Mouse (Mus musculus): ENCODE data around the gene Cercam.

Cercam gene

DNA sequence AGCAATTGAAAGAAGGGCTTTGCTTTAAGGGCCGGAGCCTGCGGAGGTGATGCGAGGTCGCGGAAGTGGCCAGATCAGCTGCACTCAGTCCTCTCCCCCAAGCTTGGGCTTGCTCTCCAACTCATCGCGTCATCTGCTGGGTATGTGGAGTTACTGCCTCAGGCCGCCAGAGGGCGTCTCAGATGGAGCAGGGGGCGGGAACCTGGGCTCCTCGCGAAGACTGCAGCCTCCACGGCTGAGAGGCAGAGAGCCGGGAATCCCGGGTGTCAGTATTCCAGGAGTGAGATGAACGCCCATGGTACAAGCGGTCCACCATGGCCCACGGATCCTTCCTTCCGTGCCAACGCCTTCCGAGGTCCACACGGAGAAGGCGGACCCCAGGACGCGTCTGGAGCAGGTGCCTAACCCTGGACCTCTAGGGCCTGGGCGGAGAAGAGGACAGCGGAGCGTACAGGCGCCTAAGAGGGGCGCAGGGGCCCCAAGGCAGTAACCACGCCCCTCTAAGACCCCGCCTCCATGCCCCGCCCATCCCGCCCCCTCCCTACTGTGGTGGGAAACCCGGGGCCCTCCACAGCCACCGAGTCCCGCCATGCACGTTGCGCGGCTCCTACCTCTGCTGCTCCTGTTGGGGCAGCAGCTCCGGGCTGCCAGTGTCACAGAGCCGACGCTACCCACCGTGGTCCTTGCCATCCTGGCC is at the start of gene Cercam:
Cercam (plus strand) TSS at position 216 of the 697 bp plus-strand sequence.
- peak; percentile 88 to 95 for DNase-seq (ENCODE audit: low spot score in 2 of 2)

DNA sequence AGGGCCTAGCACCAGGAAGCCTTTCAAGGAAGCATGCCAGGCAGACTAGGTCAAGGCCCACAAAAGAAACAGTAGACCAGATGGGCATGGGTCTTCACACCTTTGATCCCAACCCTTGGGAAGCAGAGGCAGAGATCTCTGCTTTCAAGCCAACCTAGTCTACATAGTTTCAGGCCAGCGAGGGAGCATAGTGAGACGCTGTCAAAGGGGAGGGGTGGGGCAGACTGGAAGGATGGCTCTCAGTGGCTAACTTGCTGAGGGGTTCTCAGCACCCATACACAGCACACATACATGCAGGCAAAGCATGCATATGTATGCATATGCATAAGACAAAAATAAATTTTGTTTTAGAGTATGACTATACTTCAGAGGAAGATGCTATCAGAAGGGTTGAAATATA is 49.6 kb upstream of the Cercam start:
- DNase-seq (ENCODE audit: low spot score in 2 of 2): peak in 1 of 2 experiments; percentile 53

DNA sequence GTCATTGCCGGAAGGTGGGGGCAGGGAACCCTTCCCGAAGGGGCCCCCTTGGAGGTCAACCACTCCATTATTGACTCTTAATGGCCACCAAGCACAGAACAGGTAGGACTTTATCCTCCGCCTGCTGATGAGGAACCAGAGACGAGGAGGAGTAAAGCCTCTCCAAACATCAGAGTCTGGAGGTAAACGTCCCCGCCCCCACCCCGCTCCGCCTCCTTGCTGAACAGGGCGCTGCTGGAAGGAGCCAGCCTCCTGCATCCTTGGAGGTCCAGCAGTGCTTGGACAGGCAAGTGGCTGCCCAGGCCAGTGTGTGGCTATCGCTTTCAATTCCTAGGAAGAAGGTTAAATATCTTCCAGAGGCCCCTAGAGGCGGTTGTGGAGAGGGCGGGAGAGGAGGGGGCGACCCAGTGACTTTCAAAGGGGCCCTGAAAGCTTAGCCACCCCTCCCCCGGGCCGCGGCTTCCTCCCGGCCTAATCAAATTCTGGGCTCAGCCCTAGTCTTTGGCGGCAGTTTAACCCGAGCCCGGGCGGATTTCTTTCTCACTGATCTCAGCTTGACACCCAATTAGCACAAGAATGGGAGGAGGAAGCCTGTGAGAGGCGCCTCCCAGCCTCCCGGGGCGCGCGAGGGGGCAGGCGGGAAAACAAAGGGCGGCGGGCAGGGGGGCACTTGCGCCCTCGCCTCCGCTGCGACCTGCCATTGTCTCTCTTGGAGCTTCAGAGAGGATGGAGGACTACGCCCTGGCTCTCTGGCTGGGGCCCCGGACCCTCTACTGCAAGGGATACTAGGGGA is 48.7 kb upstream of the Cercam start, which contains the start of gene Urm1:
Urm1 (plus strand) TSS at position 51 of the 793 bp plus-strand sequence.
- DNase-seq (ENCODE audit: low spot score in 2 of 2): peak; percentile 59 to 79

DNA sequence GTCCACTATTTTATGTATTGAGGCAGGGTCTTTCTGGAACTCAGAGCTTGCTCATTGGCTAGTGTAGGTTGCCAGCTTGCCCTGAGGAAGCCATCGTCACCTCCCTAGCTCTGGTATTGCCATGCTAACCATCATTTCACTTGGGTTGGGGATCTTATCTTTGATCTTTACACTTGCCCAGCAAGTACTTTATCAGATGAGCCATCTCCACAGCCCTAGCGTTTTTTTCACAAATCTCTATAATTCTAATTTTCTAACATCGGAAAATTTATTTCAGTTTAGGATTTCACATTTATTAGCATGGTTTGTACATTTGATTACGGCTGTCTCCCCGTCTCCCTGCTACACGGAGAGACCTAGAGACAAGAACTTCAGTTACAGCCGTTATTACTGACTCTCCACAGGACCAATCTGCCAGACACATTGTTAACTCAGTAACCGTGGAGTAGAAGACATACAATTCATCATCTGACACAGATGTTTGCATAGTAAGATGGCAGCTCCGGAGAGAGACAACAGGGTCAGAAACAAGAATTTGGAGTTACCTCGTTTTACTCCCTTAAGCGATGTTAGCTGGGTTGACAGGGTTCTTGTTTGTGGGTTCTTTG is 42.5 kb upstream of the Cercam start:
- no peak for DNase-seq (ENCODE audit: low spot score in 2 of 2)

DNA sequence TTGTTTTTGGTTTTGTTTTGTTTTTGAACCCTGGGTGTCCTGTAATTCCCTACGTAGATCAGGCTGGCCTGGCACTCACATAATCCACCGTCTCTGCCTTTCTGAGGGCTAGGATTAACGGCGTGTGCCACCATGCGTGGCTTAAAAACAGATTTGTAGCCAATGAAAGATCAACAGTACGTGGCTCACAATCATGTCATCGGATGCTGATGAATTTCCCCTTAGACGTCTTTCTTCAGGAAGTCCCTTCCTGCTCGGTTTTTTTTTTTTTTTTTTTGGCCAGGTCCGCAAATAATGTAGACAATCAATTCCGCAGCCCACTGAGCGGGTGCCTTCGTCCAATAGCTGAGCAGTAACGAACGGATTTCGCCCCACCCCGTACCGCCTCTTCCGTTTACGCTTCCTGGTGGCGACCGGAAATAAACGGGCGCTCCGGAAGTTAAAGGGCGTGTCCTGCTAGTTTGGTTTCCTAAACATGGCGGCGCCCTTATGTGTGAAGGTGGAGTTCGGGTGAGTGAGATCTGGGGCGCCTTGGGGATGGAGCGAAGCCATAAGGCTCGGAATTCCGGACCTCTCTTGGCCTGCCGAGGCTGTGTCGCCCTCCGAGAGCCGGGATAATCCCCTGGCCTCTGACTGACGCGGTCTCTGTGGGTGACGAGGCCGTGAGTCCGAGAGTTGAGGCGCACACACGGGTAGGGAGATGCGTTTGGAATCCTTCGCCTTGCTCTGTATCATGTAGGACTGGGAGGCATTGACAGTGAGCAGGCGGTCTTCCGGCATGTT is 41.8 kb upstream of the Cercam start:
- DNase-seq (ENCODE audit: low spot score in 2 of 2): peak; percentile 92 to 93

DNA sequence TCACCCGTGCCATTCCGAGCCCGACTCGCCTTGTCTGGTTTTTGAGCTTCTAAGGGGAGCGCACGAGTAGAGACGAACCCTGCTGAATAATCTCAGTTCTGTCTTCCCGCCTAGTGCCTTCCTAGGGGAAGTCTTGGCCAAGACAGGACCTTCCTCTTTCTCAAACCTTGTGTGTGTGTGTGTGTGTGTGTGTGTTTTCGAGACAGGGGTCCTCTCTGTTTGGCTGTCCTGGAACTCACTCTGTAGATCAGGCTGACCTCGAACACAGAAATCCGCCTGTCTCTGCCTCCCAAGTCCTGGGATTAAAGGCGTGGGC is 41.3 kb upstream of the Cercam start:
- DNase-seq (ENCODE audit: low spot score in 2 of 2): no peak

DNA sequence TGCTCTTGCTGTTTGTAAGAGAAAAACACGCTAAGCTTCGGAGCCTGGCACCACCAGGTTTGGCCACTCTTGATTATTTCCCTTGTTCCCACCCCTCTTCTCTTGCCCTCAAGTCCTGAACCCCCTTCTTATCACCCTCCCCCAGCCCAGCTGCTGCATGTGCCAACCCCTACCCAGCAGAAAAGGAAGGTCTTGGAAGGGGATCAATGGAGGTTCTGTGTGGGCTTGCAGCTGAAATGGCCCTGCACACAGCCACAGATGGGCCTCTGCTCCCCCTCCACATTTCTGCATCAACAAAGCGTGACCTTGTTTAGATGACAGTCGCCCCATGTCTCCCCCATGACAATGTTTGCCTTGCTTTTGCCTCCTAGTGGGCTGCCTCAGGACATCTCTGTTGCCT is 37.9 kb upstream of the Cercam start:
- no peak for DNase-seq (ENCODE audit: low spot score in 2 of 2)

DNA sequence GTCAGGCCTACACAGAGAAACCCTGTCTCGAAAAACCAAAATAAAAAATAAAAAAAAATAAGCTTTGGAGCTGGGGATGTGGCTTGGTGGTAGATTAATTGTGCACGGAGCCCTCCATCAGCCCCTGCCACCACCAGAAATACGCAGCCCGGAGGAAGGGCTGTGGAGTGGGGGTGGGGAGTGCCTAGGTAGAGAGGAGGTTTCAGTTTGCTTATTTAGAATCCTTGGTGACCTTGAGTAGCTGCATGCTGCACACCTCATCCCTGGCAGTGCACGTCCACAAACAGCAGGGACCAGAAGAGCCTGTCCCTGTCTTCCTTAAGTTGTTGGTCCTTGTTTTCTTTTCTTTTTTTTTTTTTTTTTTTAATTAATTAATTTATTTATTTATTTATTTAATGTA is 35.2 kb upstream of the Cercam start:
- DNase-seq (ENCODE audit: low spot score in 2 of 2): no peak

DNA sequence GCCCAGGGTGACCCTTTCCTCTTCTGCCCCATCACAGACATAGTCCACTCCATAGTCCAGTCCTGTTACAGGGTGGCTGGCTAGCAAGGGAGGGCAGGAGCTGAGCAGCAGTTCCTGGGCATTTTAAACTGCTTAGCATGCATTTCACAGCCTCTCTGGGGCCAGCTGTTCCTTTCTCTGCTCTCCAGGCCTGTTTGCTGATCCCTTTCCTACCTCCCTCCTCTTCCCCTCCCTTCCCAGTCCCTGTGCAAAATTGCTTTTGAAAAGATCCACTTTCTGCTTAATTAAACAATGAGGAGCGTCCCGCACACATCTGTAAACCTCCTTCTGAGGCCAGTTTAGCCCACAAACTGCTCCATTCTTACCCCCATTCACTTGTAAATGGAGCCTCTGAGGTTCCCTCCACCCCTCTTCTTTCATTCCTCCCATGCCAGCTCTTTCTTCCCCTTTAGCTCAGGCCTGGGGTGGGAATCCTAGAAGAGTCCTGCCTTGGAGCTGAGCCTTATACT is 33.5 kb upstream of the Cercam start:
- no peak for DNase-seq (ENCODE audit: low spot score in 2 of 2)

DNA sequence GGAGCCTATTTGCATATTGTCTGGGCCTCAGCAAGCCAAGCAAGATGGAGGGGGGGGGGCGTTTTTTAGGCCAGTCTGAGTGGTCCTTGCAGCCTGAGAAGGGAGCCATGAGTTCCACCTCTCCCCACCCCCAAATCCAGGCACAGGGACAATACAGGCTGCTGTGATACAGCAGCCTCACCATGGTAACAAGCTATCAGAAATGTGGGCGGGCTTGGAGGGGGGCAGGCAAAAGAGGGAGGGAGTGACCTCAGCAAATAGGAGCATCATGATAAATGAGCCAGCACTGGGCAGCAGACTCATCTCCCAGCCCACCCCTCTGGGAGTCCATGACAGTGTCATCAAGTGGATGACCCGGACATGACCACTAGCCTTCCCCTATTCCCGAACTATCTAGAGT is 29.5 kb upstream of the Cercam start:
- no peak for DNase-seq (ENCODE audit: low spot score in 2 of 2)

DNA sequence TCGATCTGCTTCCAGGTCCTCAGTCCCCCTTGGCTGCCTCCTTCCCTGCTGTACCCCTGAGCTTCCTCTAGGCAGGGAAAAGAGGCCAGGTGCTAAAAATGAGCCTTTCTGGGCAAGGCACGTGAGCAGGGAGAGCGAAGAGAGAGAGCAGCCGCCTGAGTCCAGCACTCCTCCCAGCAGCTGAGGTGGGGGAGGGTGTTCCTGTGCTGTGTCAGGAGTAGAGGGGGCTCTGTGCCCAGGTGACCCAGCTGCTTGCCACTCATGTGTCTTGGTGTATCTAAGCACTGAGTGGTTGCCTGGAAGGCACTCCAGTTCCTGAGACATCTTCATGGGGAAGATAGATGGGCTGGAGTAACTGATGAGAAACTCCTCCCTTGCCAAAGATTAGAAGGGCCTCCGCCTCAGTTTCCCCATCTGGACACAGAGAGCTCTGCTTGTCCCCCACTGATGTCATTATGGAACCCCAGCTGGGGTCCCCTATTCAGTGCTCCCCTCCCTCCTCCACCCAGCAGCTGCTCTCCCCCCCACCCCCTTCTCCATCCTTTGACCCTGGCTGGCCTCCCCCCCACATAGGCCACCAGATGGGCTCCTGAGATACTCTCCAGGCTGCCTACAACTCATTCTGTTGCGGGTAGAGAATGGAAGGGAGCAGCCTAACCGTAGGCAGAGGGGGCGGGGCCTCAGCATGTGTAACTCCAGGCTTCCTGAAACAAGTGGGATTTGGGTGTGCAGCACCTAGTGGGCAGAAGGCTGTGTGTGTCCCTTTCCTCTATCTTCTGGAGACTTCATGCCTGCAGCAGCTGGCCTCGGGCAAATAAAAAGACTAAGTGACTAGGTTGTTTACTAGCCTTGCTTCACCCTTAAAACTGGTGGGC is 25.5 kb upstream of the Cercam start:
- no peak for DNase-seq (ENCODE audit: low spot score in 2 of 2)

DNA sequence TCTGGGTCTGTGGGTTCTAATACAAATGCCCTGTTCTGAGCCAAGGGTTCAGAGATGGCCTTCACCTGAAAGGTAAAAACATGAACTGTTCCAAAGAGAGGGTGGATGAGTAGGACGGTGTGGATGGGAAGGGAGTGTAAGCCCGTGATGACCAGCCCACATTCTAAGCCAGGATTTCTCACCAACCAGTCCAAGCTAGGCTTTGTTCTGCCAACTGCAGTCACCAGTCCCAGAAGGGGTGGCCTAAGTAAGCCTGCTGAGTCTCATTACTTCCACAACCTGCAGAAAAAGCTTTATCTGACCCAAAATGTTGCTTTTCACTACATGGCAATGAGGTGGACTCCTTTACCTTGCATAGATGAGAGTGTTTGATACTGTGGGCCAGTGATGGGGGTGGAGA is 24.8 kb upstream of the Cercam start:
- DNase-seq (ENCODE audit: low spot score in 2 of 2): no peak

DNA sequence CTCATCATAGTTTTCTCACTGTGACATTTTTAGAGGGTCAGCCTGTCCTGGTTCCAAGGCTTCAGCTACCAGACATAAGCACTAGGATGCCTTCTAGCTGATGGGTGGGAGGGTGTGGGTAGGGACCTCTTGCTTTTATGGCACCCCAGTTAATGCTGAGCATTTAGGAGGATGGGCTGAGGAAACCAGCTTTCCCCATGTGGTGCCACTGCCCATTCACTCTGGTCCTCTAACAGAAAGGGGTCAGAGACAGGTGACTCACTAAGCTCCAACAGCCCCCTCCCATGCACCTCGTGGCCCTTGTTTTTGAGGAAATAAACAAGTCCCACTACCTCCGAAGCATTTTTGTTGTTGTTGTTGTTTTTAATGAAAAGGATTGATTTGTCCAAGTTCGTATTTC is 24.3 kb upstream of the Cercam start:
- no peak for DNase-seq (ENCODE audit: low spot score in 2 of 2)

DNA sequence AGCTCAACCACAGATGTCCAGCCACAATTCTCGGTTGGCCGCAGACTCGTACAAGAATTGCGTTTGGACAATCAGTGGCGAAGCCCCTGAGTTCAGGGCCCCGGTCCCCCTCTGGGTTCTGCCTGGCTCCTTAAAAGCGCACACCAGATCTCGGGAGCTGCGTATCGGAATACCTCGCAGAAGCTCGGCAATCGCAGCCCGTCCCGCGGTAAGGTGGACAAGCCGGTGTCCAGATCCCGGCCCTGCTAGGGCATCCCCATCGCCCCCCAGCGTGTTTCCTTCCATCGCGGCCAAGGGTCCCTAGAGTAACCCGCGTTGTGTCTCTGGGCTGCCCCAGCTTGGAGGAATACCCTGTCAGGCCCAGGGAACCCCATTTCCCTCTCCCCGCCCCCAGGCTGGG is 23.3 kb upstream of the Cercam start:
- DNase-seq (ENCODE audit: low spot score in 2 of 2): no peak

DNA sequence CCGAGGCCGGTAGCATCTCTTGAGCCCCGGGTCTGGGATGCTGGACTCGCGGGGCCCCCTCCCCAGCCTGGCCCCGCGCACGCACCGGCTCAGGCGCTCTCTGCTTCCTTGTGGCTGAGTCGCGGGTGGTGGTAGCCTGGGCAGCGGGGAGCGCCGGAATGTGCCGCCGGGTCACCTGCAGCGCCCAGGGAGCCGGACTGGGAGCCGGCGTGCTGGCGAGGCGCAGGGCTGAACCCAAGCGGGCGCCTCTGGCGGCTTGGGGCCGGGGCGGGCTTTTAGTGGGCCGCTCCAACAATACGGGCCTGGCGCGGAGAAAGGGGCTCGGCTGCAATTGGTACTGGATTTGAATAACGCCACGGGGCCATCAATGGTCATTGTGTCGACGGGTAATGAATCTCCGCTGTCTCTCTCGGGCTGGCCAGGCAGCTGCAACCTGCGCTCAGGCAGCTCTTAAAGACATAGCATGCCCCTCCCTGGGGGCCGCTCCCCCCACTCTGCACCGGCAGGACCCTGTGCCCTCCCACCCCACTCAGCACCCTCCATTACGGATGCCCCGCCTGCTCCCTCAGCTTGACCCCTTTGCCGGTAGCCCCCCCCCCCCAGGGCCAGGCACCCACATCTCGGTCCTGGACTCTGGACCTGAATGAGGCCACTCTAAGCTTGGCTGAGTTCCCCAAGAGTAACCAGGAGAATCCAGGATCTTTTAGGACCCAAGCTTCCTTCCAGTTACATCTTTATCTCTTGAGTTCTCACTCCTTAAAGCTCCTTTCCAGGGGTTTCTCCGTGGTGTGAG is 22.7 kb upstream of the Cercam start:
- no peak for DNase-seq (ENCODE audit: low spot score in 2 of 2)

DNA sequence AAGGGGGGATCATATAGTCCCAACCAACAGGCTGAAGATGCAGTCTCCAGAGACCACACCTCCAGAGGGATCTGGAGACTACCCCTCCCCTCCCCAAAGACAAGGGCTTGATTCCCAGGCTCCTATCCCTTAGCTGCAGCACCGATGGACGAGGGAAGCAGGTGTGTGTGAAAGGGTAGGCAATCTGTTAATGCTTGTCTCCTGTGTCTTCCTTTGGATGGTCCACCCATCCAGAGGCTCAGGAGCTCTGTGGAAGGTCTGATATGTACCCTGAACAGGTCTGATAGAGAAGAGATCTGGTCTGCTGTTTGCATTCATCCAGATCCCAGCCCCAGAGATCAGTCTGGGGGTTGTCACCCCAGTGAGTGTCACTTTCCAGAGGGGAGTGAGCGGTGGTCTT is 22.1 kb upstream of the Cercam start:
- no peak for DNase-seq (ENCODE audit: low spot score in 2 of 2)

DNA sequence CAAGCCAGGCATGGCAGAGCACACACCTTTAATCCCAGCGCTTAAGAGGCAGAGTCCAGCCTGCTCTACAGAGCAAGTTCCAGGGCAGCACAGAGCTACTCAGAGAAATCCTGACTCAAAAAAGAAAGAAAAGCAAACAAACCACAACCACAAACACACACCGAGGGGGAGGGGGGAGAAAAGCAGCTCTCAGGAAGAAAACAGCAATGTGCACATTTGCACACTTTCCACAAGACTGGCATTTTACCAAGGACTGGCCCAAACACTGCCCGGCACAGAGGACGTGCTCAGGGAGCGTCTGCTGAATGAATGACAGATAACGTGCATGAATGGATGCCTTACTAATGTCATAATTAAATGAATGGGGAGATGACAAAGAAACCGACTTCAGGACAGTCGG is 19.9 kb upstream of the Cercam start:
- no peak for DNase-seq (ENCODE audit: low spot score in 2 of 2)

DNA sequence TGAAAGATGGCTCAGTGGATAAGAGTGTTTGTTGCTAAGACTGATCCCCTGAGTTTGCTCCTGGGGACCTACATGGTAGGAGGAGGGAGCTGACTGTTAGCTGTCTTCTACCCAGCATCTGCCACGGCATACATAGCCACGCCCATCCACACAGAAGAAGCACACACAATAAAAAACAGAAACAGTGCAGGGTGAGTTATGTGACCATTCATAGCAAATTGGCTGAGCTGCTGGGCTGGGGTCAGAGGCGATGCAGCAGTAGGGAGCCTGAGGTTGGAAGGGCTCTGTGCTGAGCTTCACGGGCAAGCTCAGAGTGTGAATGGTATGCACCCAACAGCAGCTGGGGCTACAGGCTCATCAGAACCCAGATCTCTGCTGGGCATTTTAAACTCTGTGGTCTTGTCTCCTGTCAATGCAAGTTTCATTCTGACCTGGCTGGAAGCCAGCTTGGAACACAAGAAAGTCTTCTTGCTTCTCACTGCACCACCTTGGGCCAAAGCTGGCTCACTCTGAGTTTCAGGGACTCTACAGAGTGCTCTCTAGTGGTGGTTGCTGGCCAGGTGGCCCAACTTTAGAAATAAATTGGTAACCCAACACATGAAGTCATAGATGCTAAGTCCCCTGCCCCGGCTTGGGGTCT is 19.0 kb upstream of the Cercam start:
- no peak for DNase-seq (ENCODE audit: low spot score in 2 of 2)

DNA sequence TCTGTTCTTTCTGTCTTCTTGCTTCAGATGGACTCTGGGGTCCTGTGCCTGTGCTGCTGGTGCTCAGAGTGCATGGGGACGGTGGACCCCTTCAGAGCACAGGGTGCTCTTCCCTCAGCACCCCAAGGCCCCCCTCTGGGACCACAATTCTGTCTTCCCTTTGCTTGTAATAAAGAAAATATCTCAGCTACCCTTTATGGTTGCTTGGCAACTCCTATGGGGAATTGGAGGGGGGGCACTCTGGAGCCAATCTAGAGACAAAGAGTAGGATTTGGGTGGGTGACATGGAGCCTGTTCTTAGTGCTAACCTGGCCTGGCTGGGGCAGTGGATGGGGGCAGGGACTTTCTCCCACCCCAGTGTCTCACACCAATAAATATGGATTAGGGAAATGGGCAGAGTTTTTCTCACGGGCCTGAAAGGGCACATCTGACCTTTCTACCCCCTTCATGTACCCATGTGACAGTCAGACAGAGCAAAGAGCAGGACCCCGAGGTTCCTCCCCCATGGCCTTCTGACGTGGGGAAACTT is 15.9 kb upstream of the Cercam start:
- DNase-seq (ENCODE audit: low spot score in 2 of 2): no peak
